Mouse (Mus musculus) embryo, embryonic 10.5 days (tissue): ENCODE measurements around the gene H2-K1.
"Not testable (repeated sequence)": the region's sequence is repeated elsewhere in the genome, so short reads cannot be mapped to it uniquely, and the experiment has no call there.

ENCODE experiments used
- DNase-seq: peaks from one replicate; pipeline ENCODE4 v3.0.0-alpha.2; 2015; ENCODE audit warnings: low spot score

H2-K1 gene

GRCm38 (mm10) chr17:34026917-34027655, 26.9 kb upstream of the H2-K1 start:
- peak; percentile 53 for DNase-seq

GRCm38 (mm10) chr17:34026221-34026620, 26.1 kb upstream of the H2-K1 start:
- DNase-seq = peak; percentile 40

GRCm38 (mm10) chr17:34025756-34026151, 25.6 kb upstream of the H2-K1 start:
- peak; percentile 95 for DNase-seq

- peak; percentile 65 for DNase-seq
Measured at GRCm38 (mm10) chr17:34024861-34025755, 25.0 kb upstream of the H2-K1 start.

GRCm38 (mm10) chr17:34024317-34024821, 24.2 kb upstream of the H2-K1 start, which contains the start of gene Ring1:
Gene Ring1, minus strand, starts transcription at chr17:34024680.
- peak; percentile 94 for DNase-seq

- DNase-seq = no peak
Measured at GRCm38 (mm10) chr17:34023678-34024077, 23.5 kb upstream of the H2-K1 start.

- no peak for DNase-seq
Measured at GRCm38 (mm10) chr17:34022987-34023386, 22.8 kb upstream of the H2-K1 start.

- no peak for DNase-seq
Measured at GRCm38 (mm10) chr17:34022414-34022783, 22.3 kb upstream of the H2-K1 start.

- no peak for DNase-seq
Measured at GRCm38 (mm10) chr17:34021539-34022413, 21.6 kb upstream of the H2-K1 start.

GRCm38 (mm10) chr17:34013436-34013835, 13.3 kb upstream of the H2-K1 start:
- no peak for DNase-seq

- DNase-seq = no peak
Measured at GRCm38 (mm10) chr17:34010156-34010555, 10.0 kb upstream of the H2-K1 start.

GRCm38 (mm10) chr17:34006570-34006969, 6.4 kb upstream of the H2-K1 start:
- DNase-seq = no peak

- peak; percentile 74 for DNase-seq
Measured at GRCm38 (mm10) chr17:34003426-34003825, 3.3 kb upstream of the H2-K1 start.

GRCm38 (mm10) chr17:34000796-34001195, 649 bp upstream of the H2-K1 start:
- not testable (repeated sequence) for DNase-seq

GRCm38 (mm10) chr17:33999341-34000149, 602 bp downstream of the H2-K1 start:
- DNase-seq = peak; percentile 32

GRCm38 (mm10) chr17:33998697-33999096, 1.4 kb downstream of the H2-K1 start:
- not testable (repeated sequence) for DNase-seq

- DNase-seq = not testable (repeated sequence)
Measured at GRCm38 (mm10) chr17:33997025-33997424, 3.1 kb downstream of the H2-K1 start.

GRCm38 (mm10) chr17:33995651-33996050, 4.5 kb downstream of the H2-K1 start:
- no peak for DNase-seq

- DNase-seq = no peak
Measured at GRCm38 (mm10) chr17:33994959-33995358, 5.2 kb downstream of the H2-K1 start.

- peak; percentile 91 for DNase-seq
Measured at GRCm38 (mm10) chr17:33991788-33992664, 8.1 kb downstream of the H2-K1 start.
